Mouse (Mus musculus) ES-E14 (cell line): ENCODE measurements around the gene Gm4894.

Source experiments
- CHD2 ChIP-seq: IDR thresholded peaks from 2 replicates; pipeline ENCODE4 v1.6.1; 2014; ENCODE audit warnings: mild to moderate bottlenecking, low read depth, low read length, inconsistent platforms
- HCFC1 ChIP-seq: IDR thresholded peaks from 2 replicates; pipeline ENCODE4 v1.6.1; 2012; ENCODE audit warnings: low read length, inconsistent platforms, borderline replicate concordance; ENCODE audit not compliant: insufficient read depth

DNA sequence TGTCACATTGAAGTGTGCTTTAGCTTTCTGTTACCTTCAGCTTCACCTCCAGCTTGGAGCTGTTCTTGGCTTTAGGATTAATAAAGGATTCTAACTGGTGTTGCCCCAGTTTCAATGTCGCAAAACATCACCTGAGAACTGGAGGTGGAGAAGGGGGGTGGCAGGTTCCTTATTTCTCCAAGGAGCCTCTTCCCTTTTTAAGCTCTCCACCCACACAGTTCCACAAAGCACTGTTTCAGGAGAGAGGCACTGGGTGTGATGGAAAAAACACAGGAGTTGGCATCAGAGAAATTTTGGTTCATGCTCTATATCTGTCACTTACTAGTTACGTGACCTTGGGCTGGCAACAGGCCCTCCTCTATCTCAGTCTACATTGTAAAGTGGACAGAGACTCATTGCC is 21.3 kb upstream of the Gm4894 start:
- no peak for TF ChIP-seq HCFC1
- no peak for TF ChIP-seq CHD2
